Mouse (Mus musculus) CD4-positive, CD25-positive, alpha-beta regulatory T cell (primary cell): ENCODE data around the gene Vmn2r49. TPM values are rescaled to one million over a fixed set of nuclear protein-coding genes. Genes with fewer than 3 reads are reported as not detected.

Experiments
- polyA plus RNA-seq: library from polyadenylated mRNA; unstranded; fragments of 100-300 nt; shearing (Covaris generic); gene quantifications from one replicate; pipeline ENCODE4 v1.2.1, GENCODE M21; 2017

Vmn2r49 gene
- not detected for polyA plus RNA-seq

GRCm38 (mm10) chr7:9992157-9992556 lies at the start of gene Vmn2r49:
TSS of gene Vmn2r49 (minus strand) at chr7:9992257.

GRCm38 (mm10) chr7:9953485-9953884 lies 38.6 kb downstream of the Vmn2r49 start, which contains the start of gene Vmn2r48:
TSS of gene Vmn2r48 (minus strand) at chr7:9953585.

Other genes with a start within 250 kb of the Vmn2r49 start
- gene Vmn2r46, start 221.7 kb downstream of the Vmn2r49 start, polyA plus RNA-seq = not detected
- gene Vmn2r47, start 150.9 kb downstream of the Vmn2r49 start, polyA plus RNA-seq = not detected
- gene Vmn2r48, start 38.7 kb downstream of the Vmn2r49 start, polyA plus RNA-seq = 0.14 TPM
- gene Vmn2r50, start 61.0 kb upstream of the Vmn2r49 start, polyA plus RNA-seq = not detected
- not detected for gene Vmn2r51, start 113.5 kb upstream of the Vmn2r49 start, polyA plus RNA-seq
- gene Vmn2r52, start 184.3 kb upstream of the Vmn2r49 start, polyA plus RNA-seq = 0.07 TPM